Mouse (Mus musculus) heart, embryonic 12.5 days (tissue): Measurements from ENCODE around the gene 4932438H23Rik. TPM values are rescaled to one million over a fixed set of nuclear protein-coding genes. Genes with fewer than 3 reads are reported as not detected.

Experiments used
- ATAC-seq: fragments of 200-750 bp; cut with Nextera tagmentation; 2 replicates; pipeline ENCODE4 v1.8.0; 2017; ENCODE audit warnings: moderate TSS enrichment, moderate library complexity; ENCODE audit not compliant: insufficient number of reproducible peaks, low FRiP score
- H3K27ac ChIP-seq: fragments of 300-500 bp; sonication (generic); 2 replicates; pipeline ENCODE4 v1.5.1; 2016; ENCODE audit warnings: mild to moderate bottlenecking, moderate library complexity; ENCODE audit not compliant: poor library complexity, severe bottlenecking
- H3K27me3 ChIP-seq: fragments of 300-500 bp; sonication (generic); replicated peaks from 2 replicates; pipeline ENCODE4 v1.6.1; 2016; ENCODE audit warnings: mild to moderate bottlenecking, moderate library complexity
- H3K36me3 ChIP-seq: fragments of 300-500 bp; sonication (generic); 2 replicates; pipeline ENCODE4 v1.6.1; 2016; ENCODE audit warnings: mild to moderate bottlenecking, moderate library complexity
- H3K4me1 ChIP-seq: fragments of 300-500 bp; sonication (generic); replicated peaks from 2 replicates; pipeline ENCODE4 v1.6.1; 2016; ENCODE audit warnings: mild to moderate bottlenecking
- H3K4me2 ChIP-seq: fragments of 300-500 bp; sonication (generic); 2 replicates; pipeline ENCODE4 v1.6.1; 2016; ENCODE audit warnings: mild to moderate bottlenecking, moderate library complexity
- H3K4me3 ChIP-seq: fragments of 300-500 bp; sonication (generic); 2 replicates; pipeline ENCODE4 v1.5.1; 2016; ENCODE audit warnings: mild to moderate bottlenecking
- H3K9ac ChIP-seq: fragments of 300-500 bp; sonication (generic); 2 replicates; pipeline ENCODE4 v1.6.1; 2016; ENCODE audit warnings: mild to moderate bottlenecking, moderate library complexity
- H3K9me3 ChIP-seq: fragments of 300-500 bp; sonication (generic); replicated peaks from 2 replicates; pipeline ENCODE4 v1.6.1; 2016; ENCODE audit warnings: mild to moderate bottlenecking, moderate library complexity
- WGBS: fragments of 180-500 bp; shearing (Covaris S2); methylation state at CpG from one replicate; pipeline ENCODE4 v1.1.7; 2016; 5-methylcytosine and 5-hydroxymethylcytosine counted together
- polyA plus RNA-seq: library from polyadenylated mRNA; unstranded; fragments of >200 nt; fragmentation: Nextera tagmentation; extraction: Ambion mirVana; gene quantifications from 2 replicates; pipeline ENCODE4 v1.2.1, GENCODE M21; 2016

Gene 4932438H23Rik
- polyA plus RNA-seq, 1 experiment from 2014 or later, result not detected

DNA sequence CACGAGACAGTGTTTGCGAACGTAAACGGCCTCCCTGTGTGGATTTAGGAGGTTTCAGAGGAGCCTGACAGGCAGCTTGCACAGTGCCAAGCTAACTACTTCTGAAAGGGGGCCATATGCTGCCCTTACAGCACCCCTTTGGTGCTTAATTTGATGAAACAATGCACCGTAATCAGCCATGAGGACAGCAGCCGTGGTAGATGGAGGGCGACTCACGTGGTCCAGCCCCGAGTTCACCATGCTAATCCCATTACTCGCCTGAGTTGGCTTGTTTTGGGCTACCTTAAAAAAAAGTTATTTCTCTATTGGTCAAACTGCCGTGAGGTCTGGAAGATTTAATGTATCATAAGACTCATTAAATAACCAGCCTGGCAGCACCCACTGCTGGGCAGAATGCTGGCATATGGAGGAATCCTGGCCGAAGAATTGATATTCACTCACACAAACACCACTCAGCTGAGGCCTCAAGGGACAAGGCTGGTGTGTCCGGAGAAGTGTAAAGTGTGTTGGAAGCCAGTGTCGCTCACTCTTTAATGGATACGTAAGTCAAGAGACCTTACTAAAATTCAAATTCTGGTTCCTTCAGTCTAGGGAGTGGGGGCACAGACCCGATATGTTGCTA lies 4.6 kb upstream of the 4932438H23Rik start:
- Histone ChIP-seq H3K4me1 (no peaks in the 10 kb centered on the region), H3K27ac (no peak overlapping the region), H3K9ac (no peak overlapping the region), H3K9me3 (no peaks in the 10 kb centered on the region), H3K27me3 (peaks cover 16% of the 10 kb centered on the region), H3K36me3 (no peaks in the 10 kb centered on the region), H3K4me3 (no peak overlapping the region), H3K4me2 (no peak overlapping the region)
- 80% methylated on average over 16 of the region's 16 CpGs for WGBS
- ATAC-seq, result no peak

DNA sequence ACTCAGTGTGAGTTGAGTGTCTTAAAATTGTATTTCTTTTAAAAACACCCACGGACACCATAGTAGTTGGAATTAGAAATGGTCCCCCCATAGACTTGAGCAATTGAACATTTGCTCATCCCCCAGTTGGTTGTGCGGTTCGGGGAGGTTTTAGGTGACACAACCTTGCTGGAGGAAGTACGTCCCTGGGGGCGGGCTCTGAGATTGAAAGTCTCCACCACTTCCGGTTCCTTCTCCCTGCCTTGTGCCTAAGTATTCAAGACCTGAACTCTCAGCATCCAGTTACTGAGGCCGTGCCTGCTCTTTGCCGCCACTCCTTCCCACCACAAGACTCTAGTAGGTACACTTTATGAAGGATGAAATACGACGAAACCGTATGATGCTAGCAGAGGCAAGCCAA lies 2.9 kb upstream of the 4932438H23Rik start:
- Histone ChIP-seq H3K4me1 (no peaks in the 10 kb centered on the region), H3K9ac (no peak overlapping the region), H3K27ac (no peak overlapping the region), H3K4me2 (no peak overlapping the region), H3K4me3 (no peak overlapping the region), H3K27me3 (peaks cover 5% of the 10 kb centered on the region), H3K9me3 (no peaks in the 10 kb centered on the region), H3K36me3 (no peaks in the 10 kb centered on the region)
- no peak for ATAC-seq
- 88% methylated on average over 11 of the region's 11 CpGs for WGBS

DNA sequence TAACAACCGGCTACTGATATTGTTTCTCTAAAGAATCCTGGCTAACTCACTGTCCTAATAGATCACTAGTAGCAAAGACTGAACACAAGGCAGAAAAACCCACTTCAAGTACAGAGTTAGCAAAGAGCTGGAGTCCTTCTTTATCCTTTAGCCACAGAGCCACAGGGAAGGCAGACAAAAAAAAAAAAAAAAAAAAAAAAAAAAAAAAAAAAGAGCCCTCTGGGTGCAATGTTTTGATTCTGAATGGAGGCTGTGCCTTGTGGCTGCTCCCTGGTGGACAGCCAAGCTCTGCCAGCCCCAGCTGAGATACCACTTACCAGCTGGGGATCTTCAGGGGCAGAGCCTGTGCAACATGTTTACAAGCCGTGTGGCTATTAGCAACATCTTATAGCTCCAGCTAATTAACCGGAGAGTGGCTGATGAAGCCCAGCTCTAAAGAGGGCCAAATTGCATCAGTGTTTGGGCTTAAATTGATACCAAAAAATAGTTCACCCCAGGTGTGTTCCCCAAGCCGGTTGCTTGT lies 2.1 kb upstream of the 4932438H23Rik start:
- Histone ChIP-seq H3K4me1 (no peaks in the 10 kb centered on the region), H3K27me3 (no peaks in the 10 kb centered on the region; the same call in 1 of the 2 replicates), H3K4me2 (no peak overlapping the region), H3K4me3 (no peak overlapping the region), H3K27ac (no peak overlapping the region), H3K9me3 (no peaks in the 10 kb centered on the region), H3K36me3 (no peaks in the 10 kb centered on the region), H3K9ac (no peak overlapping the region)
- no peak for ATAC-seq
- 86% methylated on average over 4 of the region's 4 CpGs for WGBS

DNA sequence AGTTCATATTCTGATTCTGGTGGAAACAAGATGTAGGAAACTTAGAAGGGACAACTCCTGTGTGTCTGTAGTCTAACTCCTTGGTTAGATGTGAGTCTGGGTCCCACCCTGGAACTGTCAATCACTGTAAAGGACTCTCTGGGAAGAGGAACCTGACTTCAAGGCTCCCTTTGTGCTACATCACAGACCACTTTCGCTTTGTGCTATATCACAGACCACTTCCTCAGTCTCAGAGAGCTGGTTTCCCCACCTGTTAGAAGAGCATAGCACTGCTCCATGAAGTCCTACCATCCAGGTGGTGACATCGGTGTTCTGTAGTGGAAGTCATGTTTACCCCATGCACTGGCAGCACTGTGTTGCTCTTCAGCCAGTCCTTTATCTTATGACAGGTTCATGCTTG lies 1.1 kb upstream of the 4932438H23Rik start:
- Histone ChIP-seq H3K9ac (no peak overlapping the region), H3K27ac (no peak overlapping the region), H3K36me3 (no peaks in the 10 kb centered on the region), H3K4me1 (no peaks in the 10 kb centered on the region), H3K4me3 (no peak overlapping the region), H3K4me2 (no peak overlapping the region), H3K9me3 (no peaks in the 10 kb centered on the region), H3K27me3 (no peaks in the 10 kb centered on the region; the same call in 1 of the 2 replicates)
- 79% methylated on average over 2 of the region's 2 CpGs for WGBS
- ATAC-seq, result no peak

DNA sequence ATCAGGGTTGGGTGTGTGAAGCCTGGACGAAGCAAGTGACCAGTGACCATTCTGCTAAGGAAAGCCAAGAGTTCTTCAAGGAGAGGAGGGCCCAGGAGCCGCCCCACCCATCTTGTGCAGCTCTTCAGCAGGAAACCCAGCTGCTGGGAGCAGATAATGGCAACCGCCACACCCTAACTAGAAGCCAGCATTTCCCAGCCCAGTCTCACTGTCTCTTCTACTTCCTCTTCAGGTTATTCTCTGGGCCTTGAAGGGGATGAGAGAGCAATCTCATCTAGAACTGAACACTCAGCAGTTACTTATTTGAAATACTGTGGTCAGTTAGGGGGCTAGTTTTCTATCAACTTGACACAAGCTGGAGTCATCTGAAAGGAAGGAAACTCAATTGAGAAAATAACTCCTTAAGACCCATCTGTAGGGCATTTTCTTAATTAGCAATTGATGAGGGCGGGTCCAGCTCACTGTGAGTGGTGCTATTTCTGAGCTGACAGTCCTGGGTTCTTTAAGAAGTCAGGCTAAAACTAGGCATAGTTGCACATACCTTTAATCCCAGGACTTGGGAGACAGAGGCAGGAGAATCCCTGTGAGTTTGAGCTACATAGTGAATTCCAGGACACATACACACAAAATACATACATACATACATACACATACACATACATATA lies 8.1 kb downstream of the 4932438H23Rik start:
- no peaks in the 10 kb centered on the region for H3K36me3 ChIP-seq
- ATAC-seq, result peak; percentile 99
- H3K27me3 ChIP-seq, result peaks cover 14% of the 10 kb centered on the region; the same call in 1 of the 2 replicates
- H3K9me3 ChIP-seq, result no peaks in the 10 kb centered on the region
- no peak overlapping the region for H3K4me2 ChIP-seq
- peak overlapping the region; percentile 68; the same call in 1 of the 2 replicates for H3K27ac ChIP-seq
- no peaks in the 10 kb centered on the region for H3K4me1 ChIP-seq
- H3K9ac ChIP-seq, result no peak overlapping the region
- WGBS, result 45% methylated on average over 4 of the region's 4 CpGs
- H3K4me3 ChIP-seq, result no peak overlapping the region

DNA sequence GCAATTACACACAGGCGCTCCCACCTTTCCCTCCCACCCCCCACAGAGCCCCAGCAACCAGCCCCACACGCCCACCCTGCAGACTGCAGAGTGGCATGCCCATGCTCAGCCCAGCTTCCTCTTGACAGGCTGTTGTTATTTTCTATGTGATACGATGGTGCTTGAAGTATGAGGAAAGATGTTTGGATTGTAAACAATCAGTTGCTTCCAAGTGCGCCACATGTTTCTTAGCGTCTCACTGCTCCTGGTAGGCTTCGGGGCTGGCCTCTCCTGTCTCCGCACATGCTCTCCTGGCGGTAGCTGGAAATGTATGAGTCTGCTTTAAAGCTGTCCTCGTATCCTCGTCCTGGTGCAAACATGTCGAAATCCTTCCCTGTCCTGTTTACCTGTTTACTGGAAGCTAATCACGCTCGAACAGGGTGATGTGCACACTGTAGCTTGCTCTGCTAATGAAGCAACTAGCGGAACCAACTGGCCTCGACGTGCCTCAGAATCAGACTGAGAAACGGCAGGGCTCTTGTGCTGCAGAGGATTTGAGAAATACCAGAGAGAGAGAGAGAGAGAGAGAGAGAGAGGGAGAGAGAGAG lies 9.6 kb downstream of the 4932438H23Rik start:
- 56% methylated on average over 17 of the region's 17 CpGs for WGBS
- H3K4me2 ChIP-seq, result no peak overlapping the region
- no peaks in the 10 kb centered on the region for H3K9me3 ChIP-seq
- H3K9ac ChIP-seq, result no peak overlapping the region
- peaks cover 14% of the 10 kb centered on the region; the same call in 1 of the 2 replicates for H3K27me3 ChIP-seq
- H3K4me3 ChIP-seq, result no peak overlapping the region
- no peak for ATAC-seq
- H3K36me3 ChIP-seq, result no peaks in the 10 kb centered on the region
- no peak overlapping the region for H3K27ac ChIP-seq
- H3K4me1 ChIP-seq, result no peaks in the 10 kb centered on the region

DNA sequence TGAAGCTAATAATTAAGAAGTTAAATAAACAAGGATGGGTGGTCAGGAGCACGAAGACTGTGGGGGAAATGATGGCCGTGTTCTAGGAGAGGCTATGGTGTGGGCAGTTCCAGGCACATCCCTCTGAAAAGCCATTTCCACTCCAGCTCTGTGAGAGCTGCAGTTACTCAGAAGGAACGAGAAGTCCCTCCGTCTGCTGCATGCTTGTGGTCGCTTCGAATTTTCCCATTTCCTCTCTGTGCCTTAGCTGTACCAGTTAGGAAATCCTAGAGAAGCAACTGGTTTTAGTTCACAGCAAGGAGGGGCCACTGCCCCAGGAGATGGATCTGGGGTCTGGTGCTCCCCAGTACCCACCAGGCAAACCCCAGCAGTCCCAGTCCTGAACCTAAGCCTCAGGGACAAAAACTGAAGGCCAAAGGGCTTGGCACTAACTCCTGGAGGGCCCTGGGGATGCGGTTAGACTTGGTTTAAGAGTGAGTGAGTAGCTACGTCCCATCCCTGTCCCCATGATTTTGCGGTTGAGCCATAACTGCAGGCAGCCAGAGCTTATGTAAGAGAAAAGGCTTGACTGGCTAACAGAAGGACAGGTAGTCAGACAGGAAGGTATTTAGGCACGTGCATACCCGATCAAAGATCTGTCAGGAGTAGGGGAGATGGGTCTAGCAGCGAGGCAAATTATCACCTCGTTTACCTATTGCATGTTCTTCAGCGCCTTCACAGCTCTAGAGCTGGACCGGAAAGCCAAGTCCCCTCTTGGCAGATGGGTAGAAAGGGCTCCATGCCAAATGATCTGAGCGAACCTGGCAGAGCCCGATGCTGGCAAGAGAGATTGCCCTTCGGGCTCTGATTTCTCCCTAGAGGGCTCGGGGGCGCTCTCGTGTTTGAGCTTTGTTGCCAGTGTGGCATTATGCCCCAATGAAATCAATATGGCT lies 10.3 kb downstream of the 4932438H23Rik start:
- H3K27me3 ChIP-seq, result peaks cover 14% of the 10 kb centered on the region; the same call in 1 of the 2 replicates
- H3K4me1 ChIP-seq, result no peaks in the 10 kb centered on the region
- H3K4me3 ChIP-seq, result no peak overlapping the region
- no peak for ATAC-seq
- no peak overlapping the region for H3K4me2 ChIP-seq
- no peaks in the 10 kb centered on the region for H3K36me3 ChIP-seq
- H3K27ac ChIP-seq, result no peak overlapping the region
- no peak overlapping the region for H3K9ac ChIP-seq
- no peaks in the 10 kb centered on the region for H3K9me3 ChIP-seq
- 85% methylated on average over 21 of the region's 21 CpGs for WGBS

DNA sequence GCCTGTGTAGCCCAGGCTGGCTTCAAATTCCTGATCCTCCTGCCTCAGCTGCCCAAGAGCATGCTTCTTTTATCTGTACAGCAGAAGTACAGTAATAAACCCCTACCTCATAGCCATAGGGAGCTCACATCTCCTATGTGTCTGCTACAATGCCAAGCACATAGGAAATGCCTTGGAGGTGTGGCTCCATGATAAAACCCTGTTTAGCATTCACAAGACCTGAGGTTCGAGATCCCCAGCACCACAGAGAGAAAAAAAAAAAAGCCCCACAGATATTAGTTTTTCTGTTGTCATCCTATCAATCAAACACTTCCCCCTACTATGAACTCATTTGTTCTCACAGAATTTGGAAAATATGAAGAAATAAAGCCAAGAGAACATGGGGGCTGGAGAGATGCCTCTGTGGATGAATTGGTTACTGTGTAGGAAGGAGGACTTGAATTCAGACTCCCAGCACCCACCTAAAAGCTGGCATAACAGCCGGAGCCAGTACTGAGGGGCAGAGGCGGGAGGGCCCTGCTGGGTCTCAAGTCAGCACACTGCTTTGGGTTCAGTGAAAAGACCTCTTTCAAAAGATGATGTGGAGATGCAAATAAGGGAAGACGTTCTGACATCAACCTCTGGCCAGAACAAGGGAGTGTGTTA lies 11.8 kb downstream of the 4932438H23Rik start:
- Histone ChIP-seq H3K27me3 (peaks cover 14% of the 10 kb centered on the region; the same call in 1 of the 2 replicates), H3K4me3 (no peak overlapping the region), H3K9ac (no peak overlapping the region), H3K4me2 (no peak overlapping the region), H3K27ac (no peak overlapping the region), H3K36me3 (no peaks in the 10 kb centered on the region), H3K4me1 (no peaks in the 10 kb centered on the region), H3K9me3 (peaks cover 3% of the 10 kb centered on the region; the same call in 1 of the 2 replicates)
- no peak for ATAC-seq
- WGBS, result 68% methylated on average over 4 of the region's 4 CpGs

DNA sequence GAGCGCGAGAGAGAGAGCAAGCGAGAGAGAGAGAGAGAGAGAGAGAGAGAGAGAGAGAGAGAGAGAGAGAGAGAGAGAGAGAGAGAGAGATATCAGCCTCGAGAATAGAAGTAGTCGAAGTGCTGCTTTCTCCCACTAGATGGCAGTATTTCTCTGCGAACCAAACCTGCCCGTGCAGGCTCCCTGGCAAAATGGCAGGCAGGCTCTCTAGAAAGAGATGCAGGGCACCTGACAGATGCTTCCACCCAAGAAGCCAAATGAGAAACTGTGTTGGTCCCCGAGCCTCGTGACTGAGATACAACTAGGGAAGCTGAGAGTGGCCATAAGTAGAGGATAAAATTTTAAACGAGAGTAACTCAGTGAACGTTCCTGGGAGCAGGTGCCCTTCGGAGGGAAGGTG lies 13.4 kb downstream of the 4932438H23Rik start:
- Histone ChIP-seq H3K4me1 (no peaks in the 10 kb centered on the region), H3K4me3 (no peak overlapping the region), H3K36me3 (no peaks in the 10 kb centered on the region), H3K9ac (no peak overlapping the region), H3K27me3 (peaks cover 14% of the 10 kb centered on the region; the same call in 1 of the 2 replicates), H3K27ac (no peak overlapping the region), H3K9me3 (peaks cover 5% of the 10 kb centered on the region; the same call in 1 of the 2 replicates), H3K4me2 (no peak overlapping the region)
- WGBS, result 28% methylated on average over 9 of the region's 12 CpGs
- no peak for ATAC-seq

DNA sequence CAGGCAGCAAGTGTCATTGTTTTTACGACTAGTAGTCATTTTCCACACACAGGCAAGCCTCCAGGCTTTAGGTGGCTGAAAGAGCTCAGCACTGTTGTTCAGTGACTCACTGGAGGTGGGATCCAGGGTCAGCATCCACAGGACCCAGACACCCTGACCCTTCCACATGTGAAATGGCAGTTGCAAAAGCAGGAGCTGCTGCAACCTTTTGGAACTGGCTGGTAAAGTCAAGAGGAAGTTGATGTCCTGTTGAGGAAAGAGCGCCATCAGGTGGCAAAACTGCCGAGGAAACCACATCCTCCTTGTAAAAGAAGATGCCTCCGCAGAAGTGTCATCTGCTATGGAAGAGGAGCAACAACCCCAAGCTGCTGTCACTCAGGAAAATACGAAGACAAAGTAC lies 18.7 kb downstream of the 4932438H23Rik start:
- Histone ChIP-seq H3K36me3 (no peaks in the 10 kb centered on the region), H3K4me1 (no peaks in the 10 kb centered on the region), H3K27ac (no peak overlapping the region), H3K27me3 (peaks cover 9% of the 10 kb centered on the region; the same call in 1 of the 2 replicates), H3K9ac (no peak overlapping the region), H3K4me3 (no peak overlapping the region), H3K4me2 (no peak overlapping the region), H3K9me3 (peaks cover 5% of the 10 kb centered on the region; the same call in 1 of the 2 replicates)
- WGBS, result 69% methylated on average over 5 of the region's 5 CpGs
- ATAC-seq, result no peak
